Mouse (Mus musculus): ENCODE measurements around the gene Mier2. TPM values are rescaled to one million over a fixed set of nuclear protein-coding genes. Genes with fewer than 3 reads are reported as not detected.

The Mier2 gene
- polyA plus RNA-seq, 1 experiment from 2014 or later, result 15.6 TPM

DNA sequence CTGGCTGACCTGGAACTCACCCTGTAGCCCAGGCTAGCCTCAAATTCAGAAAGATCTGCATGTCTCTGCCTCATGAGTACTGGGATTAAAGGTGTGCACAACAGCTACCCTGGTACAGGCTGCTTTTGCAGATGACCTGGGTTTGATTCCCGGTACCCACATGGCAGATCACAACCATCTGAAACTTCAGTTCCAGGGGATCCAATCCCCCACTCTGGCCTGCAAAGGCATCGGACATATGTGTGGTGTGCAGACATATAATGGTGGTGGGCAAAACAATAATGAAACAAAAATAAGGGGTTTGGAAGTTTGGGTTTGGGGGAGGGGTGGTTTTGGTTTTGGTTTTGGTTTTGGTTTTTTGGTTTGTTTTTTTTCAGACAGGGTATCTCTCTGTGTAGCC is 16.3 kb upstream of the Mier2 start:
- H3K4me1 ChIP-seq (replicated peaks; ENCODE audit: control insufficient read depth, insufficient read depth, low read length), result no peaks in the 10 kb centered on the region
- H3K4me3 ChIP-seq (ENCODE audit: low read depth, low read length), result no peak overlapping the region
- 95% methylated on average over 2 of the region's 2 CpGs for WGBS
- no peak overlapping the region for H3K4me2 ChIP-seq (replicated peaks; ENCODE audit: low read depth)
- no peak for TF ChIP-seq CTCF (IDR thresholded peaks at IDR 0.05; ENCODE audit: low read depth)
- ATAC-seq, result no peak
- no peaks in the 10 kb centered on the region for H3K9me3 ChIP-seq (ENCODE audit: control insufficient read depth)
- H3K9ac ChIP-seq (ENCODE audit: low read depth, low read length), result no peak overlapping the region
- no peaks in the 10 kb centered on the region for H3K36me3 ChIP-seq (ENCODE audit: control insufficient read depth, insufficient read depth)
- no peak overlapping the region for H3K27ac ChIP-seq (ENCODE audit: low read depth, low read length)
- H3K27me3 ChIP-seq (replicated peaks; ENCODE audit: control insufficient read depth, insufficient read depth, low read length), result no peaks in the 10 kb centered on the region

GRCm38 (mm10) chr10:79569921-79570320 is 14.9 kb upstream of the Mier2 start:
- H3K36me3 ChIP-seq (ENCODE audit: control insufficient read depth, insufficient read depth), result no peaks in the 10 kb centered on the region
- ATAC-seq, result no peak
- no peaks in the 10 kb centered on the region for H3K4me1 ChIP-seq (replicated peaks; ENCODE audit: control insufficient read depth, insufficient read depth, low read length)
- H3K4me2 ChIP-seq (replicated peaks; ENCODE audit: low read depth), result no peak overlapping the region
- H3K27me3 ChIP-seq (replicated peaks; ENCODE audit: control insufficient read depth, insufficient read depth, low read length), result no peaks in the 10 kb centered on the region
- H3K9ac ChIP-seq (ENCODE audit: low read depth, low read length), result no peak overlapping the region
- 89% methylated on average over 5 of the region's 5 CpGs for WGBS
- no peak overlapping the region for H3K4me3 ChIP-seq (ENCODE audit: low read depth, low read length)
- TF ChIP-seq CTCF (IDR thresholded peaks at IDR 0.05; ENCODE audit: low read depth), result no peak
- no peaks in the 10 kb centered on the region for H3K9me3 ChIP-seq (ENCODE audit: control insufficient read depth)
- H3K27ac ChIP-seq (ENCODE audit: low read depth, low read length), result no peak overlapping the region

DNA sequence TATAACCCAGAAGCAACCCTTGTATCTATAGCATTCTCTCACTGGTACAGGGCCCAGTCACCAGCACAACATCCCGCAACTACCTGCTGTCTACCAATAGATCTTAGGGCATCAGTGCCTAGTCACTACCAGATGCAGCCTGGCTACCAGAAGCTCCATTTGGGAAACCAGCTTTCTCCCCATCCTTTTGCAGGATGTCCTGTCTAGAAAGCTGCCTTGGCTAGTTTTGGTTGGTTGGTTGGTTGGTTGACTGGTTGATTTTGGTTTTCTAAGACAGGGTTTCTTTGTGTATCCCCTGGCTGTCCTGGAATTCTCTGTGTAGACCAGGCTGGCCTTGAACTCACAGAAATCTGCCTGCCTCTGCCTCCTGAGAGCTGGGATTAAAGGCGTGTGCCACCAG is 4.7 kb upstream of the Mier2 start:
- 92% methylated on average over 2 of the region's 2 CpGs for WGBS
- Histone ChIP-seq H3K36me3 (ENCODE audit: control insufficient read depth, insufficient read depth) (no peaks in the 10 kb centered on the region), H3K9me3 (ENCODE audit: control insufficient read depth) (no peaks in the 10 kb centered on the region), H3K27me3 (replicated peaks; ENCODE audit: control insufficient read depth, insufficient read depth, low read length) (no peaks in the 10 kb centered on the region), H3K4me2 (replicated peaks; ENCODE audit: low read depth) (no peak overlapping the region), H3K4me1 (replicated peaks; ENCODE audit: control insufficient read depth, insufficient read depth, low read length) (no peaks in the 10 kb centered on the region), H3K4me3 (ENCODE audit: low read depth, low read length) (no peak overlapping the region), H3K9ac (ENCODE audit: low read depth, low read length) (no peak overlapping the region), H3K27ac (ENCODE audit: low read depth, low read length) (no peak overlapping the region)
- no peak for TF ChIP-seq CTCF (IDR thresholded peaks at IDR 0.05; ENCODE audit: low read depth)
- ATAC-seq, result no peak

DNA sequence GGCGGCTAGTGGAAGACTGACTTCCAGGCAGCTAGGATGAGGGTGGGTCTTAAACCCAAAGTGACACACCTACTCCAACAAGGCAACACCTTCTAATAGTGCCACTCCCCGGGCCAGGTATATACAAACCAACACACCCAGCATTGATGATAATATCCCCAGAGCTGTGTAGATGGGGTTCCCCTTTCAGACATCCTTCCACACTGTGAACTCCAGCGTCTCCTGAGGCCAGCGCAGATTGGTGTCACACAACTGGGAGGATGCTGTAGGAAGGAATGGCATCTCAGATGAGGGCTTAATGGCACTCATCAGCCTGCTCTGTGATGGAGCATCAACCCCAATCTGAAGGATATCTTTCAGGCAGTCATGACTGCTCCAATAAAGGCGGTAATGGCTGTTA is 2.5 kb upstream of the Mier2 start:
- 92% methylated on average over 5 of the region's 5 CpGs for WGBS
- TF ChIP-seq CTCF (IDR thresholded peaks at IDR 0.05; ENCODE audit: low read depth), result no peak
- ATAC-seq, result no peak

DNA sequence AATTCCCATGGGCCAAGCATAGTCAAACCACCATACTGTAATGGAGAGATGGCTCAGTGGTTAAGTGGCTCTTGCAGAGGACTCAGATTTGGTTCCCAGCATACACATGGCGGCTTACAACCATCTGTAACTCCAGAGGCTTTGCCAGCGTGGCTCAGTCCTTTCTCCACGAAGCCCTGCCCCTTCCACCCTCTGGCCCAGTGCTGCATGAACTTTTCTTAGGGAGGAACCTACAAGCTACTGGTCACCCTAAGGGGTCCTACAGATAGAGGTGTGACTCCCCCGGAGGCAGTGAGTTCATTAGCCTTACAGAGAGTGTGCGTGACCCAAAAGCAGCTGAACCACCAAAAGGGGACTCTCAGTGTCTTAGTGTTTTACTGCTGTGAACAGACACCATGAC is 2.0 kb upstream of the Mier2 start:
- no peak for TF ChIP-seq CTCF (IDR thresholded peaks at IDR 0.05; ENCODE audit: low read depth)
- H3K9me3 ChIP-seq (ENCODE audit: control insufficient read depth), result no peaks in the 10 kb centered on the region
- H3K27ac ChIP-seq (ENCODE audit: low read depth, low read length), result no peak overlapping the region
- H3K4me1 ChIP-seq (replicated peaks; ENCODE audit: control insufficient read depth, insufficient read depth, low read length), result peaks cover 5% of the 10 kb centered on the region; the same call in 1 of the 2 replicates
- H3K36me3 ChIP-seq (ENCODE audit: control insufficient read depth, insufficient read depth), result no peaks in the 10 kb centered on the region
- ATAC-seq, result no peak
- no peak overlapping the region for H3K4me3 ChIP-seq (ENCODE audit: low read depth, low read length)
- H3K4me2 ChIP-seq (replicated peaks; ENCODE audit: low read depth), result no peak overlapping the region
- no peaks in the 10 kb centered on the region for H3K27me3 ChIP-seq (replicated peaks; ENCODE audit: control insufficient read depth, insufficient read depth, low read length)
- WGBS, result 91% methylated on average over 5 of the region's 5 CpGs
- H3K9ac ChIP-seq (ENCODE audit: low read depth, low read length), result no peak overlapping the region

More for the DNA sequence above, 2.5 kb upstream of the Mier2 start:
- Histone ChIP-seq H3K4me3 (ENCODE audit: low read depth, low read length) (no peak overlapping the region), H3K36me3 (ENCODE audit: control insufficient read depth, insufficient read depth) (no peaks in the 10 kb centered on the region), H3K27me3 (replicated peaks; ENCODE audit: control insufficient read depth, insufficient read depth, low read length) (no peaks in the 10 kb centered on the region), H3K4me2 (replicated peaks; ENCODE audit: low read depth) (no peak overlapping the region), H3K27ac (ENCODE audit: low read depth, low read length) (no peak overlapping the region), H3K9me3 (ENCODE audit: control insufficient read depth) (no peaks in the 10 kb centered on the region), H3K9ac (ENCODE audit: low read depth, low read length) (no peak overlapping the region), H3K4me1 (replicated peaks; ENCODE audit: control insufficient read depth, insufficient read depth, low read length) (peaks cover 5% of the 10 kb centered on the region; the same call in 1 of the 2 replicates)

DNA sequence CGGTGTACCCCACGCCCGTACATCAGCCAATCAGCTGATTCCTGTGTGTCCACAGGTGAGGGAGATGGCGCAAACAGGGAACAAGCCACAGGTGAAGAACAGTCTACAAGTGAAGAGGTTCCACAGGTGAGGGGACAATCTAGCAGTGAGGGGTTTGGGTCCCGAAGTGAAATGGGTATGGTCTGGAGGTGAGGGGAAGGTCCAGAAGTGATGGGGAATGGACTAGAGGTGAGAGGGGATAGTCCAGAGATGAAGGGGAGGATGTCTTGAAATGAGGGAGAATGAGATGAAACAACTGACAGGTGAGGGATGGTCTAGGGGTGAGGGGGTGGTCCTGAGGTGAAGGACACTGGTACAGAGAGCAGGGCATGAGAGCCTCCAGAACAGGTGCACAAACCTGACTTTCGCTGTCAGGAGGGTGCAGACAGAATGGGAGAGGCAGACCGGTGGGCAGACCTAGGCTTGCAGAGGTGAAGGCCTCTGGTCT is 282 bp upstream of the Mier2 start:
- H3K36me3 ChIP-seq (ENCODE audit: control insufficient read depth, insufficient read depth), result no peaks in the 10 kb centered on the region
- H3K4me1 ChIP-seq (replicated peaks; ENCODE audit: control insufficient read depth, insufficient read depth, low read length), result peaks cover 5% of the 10 kb centered on the region; the same call in 1 of the 2 replicates
- ATAC-seq, result no peak
- H3K27me3 ChIP-seq (replicated peaks; ENCODE audit: control insufficient read depth, insufficient read depth, low read length), result no peaks in the 10 kb centered on the region
- H3K4me3 ChIP-seq (ENCODE audit: low read depth, low read length), result peak overlapping the region; percentile 88
- no peak for TF ChIP-seq CTCF (IDR thresholded peaks at IDR 0.05; ENCODE audit: low read depth)
- H3K27ac ChIP-seq (ENCODE audit: low read depth, low read length), result no peak overlapping the region
- peak overlapping the region; percentile 86; the same call in 1 of the 2 replicates for H3K9ac ChIP-seq (ENCODE audit: low read depth, low read length)
- H3K9me3 ChIP-seq (ENCODE audit: control insufficient read depth), result no peaks in the 10 kb centered on the region
- WGBS, result 27% methylated on average over 7 of the region's 7 CpGs
- H3K4me2 ChIP-seq (replicated peaks; ENCODE audit: low read depth), result peak overlapping the region; percentile 93

DNA sequence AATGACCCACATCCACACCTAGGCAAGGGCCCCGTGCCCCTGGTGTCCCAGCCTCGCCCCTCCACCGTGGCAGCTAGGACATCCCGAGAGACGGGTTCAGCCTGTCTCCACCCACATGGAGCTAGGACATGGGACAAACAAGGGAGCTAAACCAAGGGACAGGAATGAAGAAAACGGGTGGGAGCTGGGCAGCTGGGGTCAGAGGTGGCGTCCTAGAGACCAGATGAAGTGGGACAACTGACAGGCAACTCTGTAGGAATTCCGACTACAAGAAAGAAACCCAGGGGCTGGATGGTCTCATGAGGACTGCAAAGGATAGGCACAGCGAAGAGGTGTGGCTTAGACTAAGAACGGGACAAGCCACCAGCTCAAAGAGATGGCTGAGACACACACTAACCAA is 1.3 kb downstream of the Mier2 start:
- Histone ChIP-seq H3K9me3 (ENCODE audit: control insufficient read depth) (no peaks in the 10 kb centered on the region), H3K27ac (ENCODE audit: low read depth, low read length) (no peak overlapping the region), H3K9ac (ENCODE audit: low read depth, low read length) (no peak overlapping the region), H3K4me3 (ENCODE audit: low read depth, low read length) (peak overlapping the region; percentile 88), H3K27me3 (replicated peaks; ENCODE audit: control insufficient read depth, insufficient read depth, low read length) (no peaks in the 10 kb centered on the region), H3K4me1 (replicated peaks; ENCODE audit: control insufficient read depth, insufficient read depth, low read length) (peaks cover 5% of the 10 kb centered on the region; the same call in 1 of the 2 replicates), H3K36me3 (ENCODE audit: control insufficient read depth, insufficient read depth) (peaks cover 11% of the 10 kb centered on the region), H3K4me2 (replicated peaks; ENCODE audit: low read depth) (peak overlapping the region; percentile 93)
- ATAC-seq, result no peak
- TF ChIP-seq CTCF (IDR thresholded peaks at IDR 0.05; ENCODE audit: low read depth), result no peak
- 22% methylated on average over 10 of the region's 10 CpGs for WGBS

Measured in intestine, postnatal 0 days (tissue).